Mouse (Mus musculus) heart, postnatal 0 days (tissue): ENCODE results near the gene Ncaph2.

ENCODE experiments used
- CTCF ChIP-seq: IDR thresholded peaks from 2 replicates; pipeline ENCODE4 v1.5.1; 2016; ENCODE audit warnings: antibody characterized with exemption, control low read depth, low read depth
- EP300 ChIP-seq: IDR thresholded peaks from 2 replicates; pipeline ENCODE4 v1.6.1; 2016; ENCODE audit warnings: antibody characterized with exemption, low read depth

- TF ChIP-seq EP300 (peak; percentile 78; the same call in 1 of the 2 replicates), CTCF (no peak)
Measured at GRCm38 (mm10) chr15:89415282-89415681, 59.8 kb downstream of the Ncaph2 start.
